Mouse (Mus musculus) G1E (cell line): ENCODE measurements around the gene Ssmem1. TPM values are rescaled to one million over a fixed set of nuclear protein-coding genes. Genes with fewer than 3 reads are reported as not detected.
A peak's percentile ranks its signal among the peaks of the same experiment; 100 is the strongest.

ENCODE experiments used
- ATAC-seq: 2 replicates; pipeline ENCODE4 v1.8.0; 2016; ENCODE audit warnings: mild to moderate bottlenecking; ENCODE audit not compliant: insufficient number of reproducible peaks, poor library complexity, low FRiP score, severe bottlenecking; ENCODE audit errors: extremely low read depth
- DNase-seq: peaks from one replicate; pipeline ENCODE4 v3.0.0; 2012; ENCODE audit warnings: low spot score
- H3K27me3 ChIP-seq: 2 replicates; pipeline ENCODE4 v1.6.1; 2012; ENCODE audit warnings: mild to moderate bottlenecking, low read length, inconsistent platforms; ENCODE audit not compliant: insufficient read depth
- H3K36me3 ChIP-seq: replicated peaks from 2 replicates; pipeline ENCODE3; 2012; ENCODE audit warnings: mild to moderate bottlenecking, inconsistent platforms
- H3K4me1 ChIP-seq: 2 replicates; pipeline ENCODE4 v1.6.1; 2012; ENCODE audit warnings: low read depth, low read length, inconsistent platforms, mixed read lengths; ENCODE audit not compliant: insufficient read depth
- H3K4me3 ChIP-seq: 2 replicates; pipeline ENCODE4 v1.5.1; 2012; ENCODE audit warnings: low read depth, mild to moderate bottlenecking, inconsistent platforms, low read length, moderate library complexity, mixed read lengths
- H3K9me3 ChIP-seq: replicated peaks from 2 replicates; pipeline ENCODE4 v1.6.1; 2012; ENCODE audit warnings: inconsistent platforms
- CTCF ChIP-seq: IDR thresholded peaks from 2 replicates; pipeline ENCODE4 v1.5.1; 2012; ENCODE audit warnings: low read depth, low read length, inconsistent platforms, mixed read lengths
- GATA1 ChIP-seq: IDR thresholded peaks from 2 replicates; pipeline ENCODE4 v1.6.1; 2012; ENCODE audit warnings: borderline replicate concordance, low read length, inconsistent platforms, mixed read lengths
- GATA2 ChIP-seq: IDR thresholded peaks from 2 replicates; pipeline ENCODE4 v1.6.1; 2012; ENCODE audit warnings: low read depth, low read length, inconsistent platforms, borderline replicate concordance
- POLR2AphosphoS5 ChIP-seq: IDR thresholded peaks from 2 replicates; pipeline ENCODE4 v1.6.1; 2012; ENCODE audit warnings: low read depth, low read length, inconsistent platforms; ENCODE audit not compliant: insufficient replicate concordance
- TAL1 ChIP-seq: conservative IDR thresholded peaks from 2 replicates; pipeline ENCODE4 v1.6.1; 2012; ENCODE audit warnings: low read depth, low read length, inconsistent platforms, mixed read lengths
- polyA plus RNA-seq: library from polyadenylated mRNA; stranded (reverse); fragments of >175 nt; gene quantifications from 2 replicates; pipeline ENCODE4 v1.2.3, GENCODE M21; 2012
- total RNA-seq, 2 experiments: library from RNA; stranded (forward) in 1 of 2; stranded (reverse) in 1 of 2; fragments of 200-1000 nt in 1 of 2; fragments of >200 nt in 1 of 2; fragmentation: Nextera tagmentation in 1 of 2; gene quantifications; 2 replicates each; pipeline ENCODE4 v1.2.3; 2014 to 2017

The Ssmem1 gene
- total and polyA plus RNA-seq, 3 experiments, result 0.33 TPM; not detected in 2

GRCm38 (mm10) chr6:30525456-30526332 lies 16.0 kb downstream of the Ssmem1 start:
- TF ChIP-seq GATA2, result no peak
- TF ChIP-seq GATA1, result no peak
- no peak for TF ChIP-seq POLR2AphosphoS5
- TF ChIP-seq CTCF, result no peak
- no peak for TF ChIP-seq TAL1
- H3K36me3 ChIP-seq, result no peaks in the 10 kb centered on the region
- H3K4me1 ChIP-seq, result no peaks in the 10 kb centered on the region
- no peak for ATAC-seq
- no peak overlapping the region for H3K4me3 ChIP-seq
- no peaks in the 10 kb centered on the region for H3K9me3 ChIP-seq
- no peak for DNase-seq
- H3K27me3 ChIP-seq, result peaks cover 41% of the 10 kb centered on the region

- Histone ChIP-seq H3K27me3 (peaks cover 32% of the 10 kb centered on the region), H3K4me1 (no peaks in the 10 kb centered on the region), H3K4me3 (no peak overlapping the region), H3K9me3 (no peaks in the 10 kb centered on the region), H3K36me3 (no peaks in the 10 kb centered on the region)
- no peak for ATAC-seq
- DNase-seq, result no peak
- no peak for TF ChIP-seq TAL1
- TF ChIP-seq POLR2AphosphoS5, result no peak
Measured at GRCm38 (mm10) chr6:30526586-30527515, 17.2 kb downstream of the Ssmem1 start.

- Histone ChIP-seq H3K27me3 (peaks cover 29% of the 10 kb centered on the region), H3K9me3 (no peaks in the 10 kb centered on the region), H3K4me3 (no peak overlapping the region), H3K36me3 (no peaks in the 10 kb centered on the region), H3K4me1 (no peaks in the 10 kb centered on the region)
- ATAC-seq (no peak), DNase-seq (no peak)
- TF ChIP-seq GATA1, result no peak
- TF ChIP-seq CTCF, result no peak
- TF ChIP-seq POLR2AphosphoS5, result no peak
- TF ChIP-seq TAL1, result no peak
- no peak for TF ChIP-seq GATA2
Measured at GRCm38 (mm10) chr6:30528800-30529199, 19.2 kb downstream of the Ssmem1 start.

GRCm38 (mm10) chr6:30535340-30535739 lies 25.7 kb downstream of the Ssmem1 start:
- Histone ChIP-seq H3K36me3 (no peaks in the 10 kb centered on the region), H3K4me3 (no peak overlapping the region), H3K27me3 (peaks cover 11% of the 10 kb centered on the region), H3K4me1 (no peaks in the 10 kb centered on the region), H3K9me3 (no peaks in the 10 kb centered on the region)
- TF ChIP-seq POLR2AphosphoS5 (no peak), TAL1 (no peak), CTCF (0 out of 2 replicates have a peak, but pooled peaks have one; percentile 16)
- ATAC-seq, result no peak
- no peak for DNase-seq

- DNase-seq (no peak), ATAC-seq (no peak)
- Histone ChIP-seq H3K9me3 (no peaks in the 10 kb centered on the region), H3K4me3 (no peak overlapping the region), H3K4me1 (no peaks in the 10 kb centered on the region), H3K36me3 (no peaks in the 10 kb centered on the region), H3K27me3 (peaks cover 23% of the 10 kb centered on the region)
- TF ChIP-seq GATA1, result no peak
- no peak for TF ChIP-seq TAL1
- TF ChIP-seq GATA2, result no peak
- no peak for TF ChIP-seq CTCF
- no peak for TF ChIP-seq POLR2AphosphoS5
Measured at GRCm38 (mm10) chr6:30538240-30538639, 28.6 kb downstream of the Ssmem1 start.

- Histone ChIP-seq H3K4me3 (no peak overlapping the region), H3K27me3 (peaks cover 26% of the 10 kb centered on the region), H3K4me1 (no peaks in the 10 kb centered on the region), H3K9me3 (no peaks in the 10 kb centered on the region), H3K36me3 (no peaks in the 10 kb centered on the region)
- DNase-seq, result no peak
- no peak for ATAC-seq
- TF ChIP-seq POLR2AphosphoS5 (no peak), GATA2 (no peak), TAL1 (no peak), GATA1 (no peak), CTCF (no peak)
Measured at GRCm38 (mm10) chr6:30538800-30539199, 29.2 kb downstream of the Ssmem1 start.
